Mouse (Mus musculus) cerebellum, adult 2 months (tissue): ENCODE measurements around the gene Map3k21.

ENCODE experiments used
- CTCF ChIP-seq: fragments of 200-500 bp; IDR thresholded peaks from 2 replicates; pipeline ENCODE4 v1.5.1; 2011; ENCODE audit warnings: low read depth, mild to moderate bottlenecking, control low read depth, low read length, moderate library complexity, borderline replicate concordance; ENCODE audit not compliant: insufficient read depth
- POLR2A ChIP-seq: fragments of 200-500 bp; IDR thresholded peaks from 2 replicates; pipeline ENCODE4 v1.6.1; 2011; ENCODE audit warnings: low read length, control low read depth, borderline replicate concordance; ENCODE audit not compliant: insufficient read depth

DNA sequence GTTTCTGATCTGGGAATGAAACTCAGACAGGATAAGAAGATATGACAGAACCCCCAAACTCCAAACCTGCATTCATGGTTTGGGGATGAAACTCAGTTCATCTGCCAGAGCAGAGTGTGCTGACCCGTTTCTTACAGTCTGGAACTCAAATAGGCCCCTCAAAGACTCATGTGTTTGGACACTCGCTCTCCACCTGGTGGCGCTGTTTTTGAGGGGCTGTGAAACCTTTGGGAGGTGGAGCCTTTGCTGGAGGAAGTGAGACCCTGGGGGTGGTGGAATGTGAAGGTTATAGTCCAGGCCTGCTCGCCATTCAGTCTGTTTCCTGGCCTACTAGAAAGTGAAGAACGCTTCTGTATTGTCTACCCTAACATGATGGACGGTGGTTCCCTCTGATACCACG lies 41.7 kb upstream of the Map3k21 start:
- no peak; the same call in 1 of the 2 replicates for TF ChIP-seq CTCF
- TF ChIP-seq POLR2A: no peak
